Mouse (Mus musculus): Measurements from ENCODE around the gene Smim27. TPM values are rescaled to one million over a fixed set of nuclear protein-coding genes. Genes with fewer than 3 reads are reported as not detected.
A peak's percentile ranks its signal among the peaks of the same experiment; 100 is the strongest.

Smim27 gene
- polyA plus RNA-seq, 1 experiment from 2014 or later, result 21.2 TPM

DNA sequence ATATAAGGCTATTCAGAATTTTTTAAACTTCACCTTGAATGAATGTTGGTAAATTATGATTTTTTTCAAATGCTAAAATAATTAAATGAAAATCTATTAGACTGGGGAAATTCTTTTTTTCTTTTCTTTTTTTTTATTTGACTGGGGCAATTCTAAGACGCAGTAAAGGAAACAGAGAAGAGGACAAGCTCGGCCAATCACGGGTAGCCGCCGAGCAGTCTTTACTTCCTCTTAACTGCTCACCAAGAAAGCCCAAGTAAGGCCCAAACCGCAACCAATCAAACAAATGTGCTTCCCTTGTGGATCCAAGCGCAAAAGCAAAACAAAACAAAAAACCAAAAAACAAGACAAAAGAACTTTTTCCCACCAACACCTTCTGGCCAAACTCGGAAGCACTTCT is 25.3 kb upstream of the Smim27 start:
- Histone ChIP-seq H3K27me3 (replicated peaks; ENCODE audit: control insufficient read depth, insufficient read depth, low read length) (no peaks in the 10 kb centered on the region), H3K9ac (ENCODE audit: low read length) (no peak overlapping the region), H3K36me3 (ENCODE audit: control insufficient read depth, insufficient read depth, low read length) (no peaks in the 10 kb centered on the region), H3K4me3 (ENCODE audit: low read depth, low read length) (no peak overlapping the region), H3K27ac (ENCODE audit: low read depth, low read length) (no peak overlapping the region), H3K4me1 (ENCODE audit: control insufficient read depth, insufficient read depth, low read length) (peaks cover 3% of the 10 kb centered on the region; the same call in 1 of the 2 replicates), H3K4me2 (ENCODE audit: low read length) (no peak overlapping the region), H3K9me3 (replicated peaks; ENCODE audit: control insufficient read depth, low read length) (no peaks in the 10 kb centered on the region)
- ATAC-seq (no peak), DNase-seq (ENCODE audit: low spot score) (no peak)
- 87% methylated on average over 8 of the region's 8 CpGs for WGBS

GRCm38 (mm10) chr4:40250984-40251383 is 18.4 kb upstream of the Smim27 start:
- H3K27ac ChIP-seq (ENCODE audit: low read depth, low read length), result no peak overlapping the region
- no peak overlapping the region for H3K4me2 ChIP-seq (ENCODE audit: low read length)
- no peaks in the 10 kb centered on the region for H3K4me1 ChIP-seq (ENCODE audit: control insufficient read depth, insufficient read depth, low read length)
- no peak overlapping the region for H3K9ac ChIP-seq (ENCODE audit: low read length)
- DNase-seq (ENCODE audit: low spot score) (no peak), ATAC-seq (no peak)
- H3K9me3 ChIP-seq (replicated peaks; ENCODE audit: control insufficient read depth, low read length), result no peaks in the 10 kb centered on the region
- H3K36me3 ChIP-seq (ENCODE audit: control insufficient read depth, insufficient read depth, low read length), result no peaks in the 10 kb centered on the region
- H3K4me3 ChIP-seq (ENCODE audit: low read depth, low read length), result no peak overlapping the region
- WGBS, result 91% methylated on average over 5 of the region's 5 CpGs
- H3K27me3 ChIP-seq (replicated peaks; ENCODE audit: control insufficient read depth, insufficient read depth, low read length), result no peaks in the 10 kb centered on the region

GRCm38 (mm10) chr4:40253766-40254165 is 15.6 kb upstream of the Smim27 start:
- no peaks in the 10 kb centered on the region for H3K9me3 ChIP-seq (replicated peaks; ENCODE audit: control insufficient read depth, low read length)
- no peak overlapping the region for H3K4me3 ChIP-seq (ENCODE audit: low read depth, low read length)
- DNase-seq (ENCODE audit: low spot score) (no peak), ATAC-seq (no peak)
- no peak overlapping the region for H3K9ac ChIP-seq (ENCODE audit: low read length)
- H3K27ac ChIP-seq (ENCODE audit: low read depth, low read length), result no peak overlapping the region
- no peaks in the 10 kb centered on the region for H3K4me1 ChIP-seq (ENCODE audit: control insufficient read depth, insufficient read depth, low read length)
- peaks cover 7% of the 10 kb centered on the region; the same call in 1 of the 2 replicates for H3K36me3 ChIP-seq (ENCODE audit: control insufficient read depth, insufficient read depth, low read length)
- no peaks in the 10 kb centered on the region for H3K27me3 ChIP-seq (replicated peaks; ENCODE audit: control insufficient read depth, insufficient read depth, low read length)
- 64% methylated on average over 2 of the region's 2 CpGs for WGBS
- no peak overlapping the region for H3K4me2 ChIP-seq (ENCODE audit: low read length)

GRCm38 (mm10) chr4:40254385-40255103 is 14.8 kb upstream of the Smim27 start:
- WGBS, result 92% methylated on average over 8 of the region's 8 CpGs

GRCm38 (mm10) chr4:40264321-40264720 is 5.1 kb upstream of the Smim27 start:
- DNase-seq (ENCODE audit: low spot score) (no peak), ATAC-seq (no peak)
- peaks cover 50% of the 10 kb centered on the region for H3K36me3 ChIP-seq (ENCODE audit: control insufficient read depth, insufficient read depth, low read length)
- no peak overlapping the region for H3K9ac ChIP-seq (ENCODE audit: low read length)
- no peaks in the 10 kb centered on the region for H3K27me3 ChIP-seq (replicated peaks; ENCODE audit: control insufficient read depth, insufficient read depth, low read length)
- peaks cover 10% of the 10 kb centered on the region for H3K4me1 ChIP-seq (ENCODE audit: control insufficient read depth, insufficient read depth, low read length)
- 96% methylated on average over 1 of the region's 1 CpGs for WGBS
- no peak overlapping the region for H3K4me2 ChIP-seq (ENCODE audit: low read length)
- no peaks in the 10 kb centered on the region for H3K9me3 ChIP-seq (replicated peaks; ENCODE audit: control insufficient read depth, low read length)
- H3K27ac ChIP-seq (ENCODE audit: low read depth, low read length), result no peak overlapping the region
- H3K4me3 ChIP-seq (ENCODE audit: low read depth, low read length), result no peak overlapping the region

More at GRCm38 (mm10) chr4:40254385-40255103, 14.8 kb upstream of the Smim27 start:
- Histone ChIP-seq H3K36me3 (ENCODE audit: control insufficient read depth, insufficient read depth, low read length) (peaks cover 12% of the 10 kb centered on the region), H3K4me2 (ENCODE audit: low read length) (no peak overlapping the region), H3K4me1 (ENCODE audit: control insufficient read depth, insufficient read depth, low read length) (no peaks in the 10 kb centered on the region), H3K4me3 (ENCODE audit: low read depth, low read length) (no peak overlapping the region), H3K27me3 (replicated peaks; ENCODE audit: control insufficient read depth, insufficient read depth, low read length) (no peaks in the 10 kb centered on the region), H3K9ac (ENCODE audit: low read length) (no peak overlapping the region), H3K27ac (ENCODE audit: low read depth, low read length) (no peak overlapping the region), H3K9me3 (replicated peaks; ENCODE audit: control insufficient read depth, low read length) (no peaks in the 10 kb centered on the region)
- ATAC-seq, result no peak
- DNase-seq (ENCODE audit: low spot score), result no peak

GRCm38 (mm10) chr4:40267681-40268080 is 1.7 kb upstream of the Smim27 start:
- no peak for ATAC-seq
- H3K9me3 ChIP-seq (replicated peaks; ENCODE audit: control insufficient read depth, low read length), result no peaks in the 10 kb centered on the region
- H3K27me3 ChIP-seq (replicated peaks; ENCODE audit: control insufficient read depth, insufficient read depth, low read length), result no peaks in the 10 kb centered on the region
- H3K4me2 ChIP-seq (ENCODE audit: low read length), result peak overlapping the region; percentile 86
- peak overlapping the region; percentile 71 for H3K27ac ChIP-seq (ENCODE audit: low read depth, low read length)
- peaks cover 26% of the 10 kb centered on the region for H3K36me3 ChIP-seq (ENCODE audit: control insufficient read depth, insufficient read depth, low read length)
- no peak for DNase-seq (ENCODE audit: low spot score)
- H3K4me1 ChIP-seq (ENCODE audit: control insufficient read depth, insufficient read depth, low read length), result peaks cover 10% of the 10 kb centered on the region
- peak overlapping the region; percentile 84 for H3K9ac ChIP-seq (ENCODE audit: low read length)
- H3K4me3 ChIP-seq (ENCODE audit: low read depth, low read length), result peak overlapping the region; percentile 81
- WGBS, result 69% methylated on average over 7 of the region's 7 CpGs

DNA sequence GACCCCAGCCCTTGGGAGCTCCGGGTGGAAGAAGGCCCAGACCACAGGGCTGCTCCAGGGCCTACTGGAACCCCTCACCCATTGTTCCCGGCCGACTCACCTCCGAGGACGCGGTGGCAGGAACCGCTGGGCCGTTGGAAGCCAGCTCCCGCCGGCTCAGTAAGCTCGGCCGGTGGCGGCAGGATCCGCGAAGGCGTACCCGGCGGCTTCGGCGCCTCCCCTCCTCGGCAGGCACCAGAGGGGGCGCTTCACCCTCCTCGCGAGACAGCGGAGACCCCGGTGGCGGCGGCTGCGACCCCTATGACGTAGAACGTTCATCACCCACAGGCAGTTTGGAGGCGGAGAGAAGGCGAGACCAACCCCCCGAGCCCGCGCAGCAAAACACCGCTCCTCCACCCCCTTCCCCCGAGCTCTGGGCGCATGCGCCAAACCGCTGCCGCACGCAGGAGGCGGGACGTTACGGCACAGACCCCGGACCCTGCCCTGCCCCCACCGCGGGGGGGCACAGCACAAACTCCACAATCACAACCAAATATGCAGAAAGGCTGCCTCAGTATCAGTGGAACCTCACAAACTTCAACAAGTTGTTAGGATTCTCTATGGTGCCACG is 1.1 kb upstream of the Smim27 start:
- ATAC-seq (peak; percentile 76), DNase-seq (ENCODE audit: low spot score) (peak; percentile 96)
- Histone ChIP-seq H3K4me2 (ENCODE audit: low read length) (peak overlapping the region; percentile 86), H3K36me3 (ENCODE audit: control insufficient read depth, insufficient read depth, low read length) (peaks cover 23% of the 10 kb centered on the region), H3K4me3 (ENCODE audit: low read depth, low read length) (peak overlapping the region; percentile 81), H3K9me3 (replicated peaks; ENCODE audit: control insufficient read depth, low read length) (no peaks in the 10 kb centered on the region), H3K27ac (ENCODE audit: low read depth, low read length) (peak overlapping the region; percentile 97), H3K4me1 (ENCODE audit: control insufficient read depth, insufficient read depth, low read length) (peaks cover 10% of the 10 kb centered on the region), H3K9ac (ENCODE audit: low read length) (peak overlapping the region; percentile 84), H3K27me3 (replicated peaks; ENCODE audit: control insufficient read depth, insufficient read depth, low read length) (no peaks in the 10 kb centered on the region)
- 0% methylated on average over 41 of the region's 50 CpGs for WGBS

DNA sequence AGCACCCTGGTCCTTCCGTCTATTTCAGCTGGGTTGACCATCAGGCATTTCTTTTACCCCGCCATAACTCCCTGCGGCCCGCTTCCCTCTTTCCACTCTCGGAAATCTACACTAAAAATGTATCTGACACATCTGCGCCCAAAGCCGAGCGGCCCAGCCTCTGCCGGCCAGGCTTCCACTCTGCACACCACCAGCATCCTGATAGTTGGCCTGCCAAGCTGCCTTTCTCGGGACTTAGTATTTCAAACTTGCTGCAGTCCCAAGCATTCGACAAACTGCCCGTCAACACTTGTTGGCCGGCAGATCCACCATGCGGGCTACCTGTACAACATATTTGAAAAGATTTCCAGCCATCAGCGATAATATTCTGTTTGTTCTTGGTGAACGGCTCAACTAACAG is 544 bp upstream of the Smim27 start:
- Histone ChIP-seq H3K36me3 (ENCODE audit: control insufficient read depth, insufficient read depth, low read length) (peaks cover 26% of the 10 kb centered on the region), H3K4me2 (ENCODE audit: low read length) (peak overlapping the region; percentile 86), H3K4me1 (ENCODE audit: control insufficient read depth, insufficient read depth, low read length) (peaks cover 10% of the 10 kb centered on the region), H3K4me3 (ENCODE audit: low read depth, low read length) (peak overlapping the region; percentile 81), H3K9ac (ENCODE audit: low read length) (peak overlapping the region; percentile 84), H3K27ac (ENCODE audit: low read depth, low read length) (peak overlapping the region; percentile 97), H3K9me3 (replicated peaks; ENCODE audit: control insufficient read depth, low read length) (no peaks in the 10 kb centered on the region), H3K27me3 (replicated peaks; ENCODE audit: control insufficient read depth, insufficient read depth, low read length) (no peaks in the 10 kb centered on the region)
- DNase-seq (ENCODE audit: low spot score) (no peak), ATAC-seq (peak; percentile 6)
- WGBS, result 0% methylated on average over 16 of the region's 16 CpGs

GRCm38 (mm10) chr4:40278880-40279275 is 9.5 kb downstream of the Smim27 start:
- under 1% methylated on average over 21 of the region's 21 CpGs for WGBS
- peak overlapping the region; percentile 80 for H3K4me3 ChIP-seq (ENCODE audit: low read depth, low read length)
- DNase-seq (ENCODE audit: low spot score) (no peak), ATAC-seq (peak; percentile 64)
- no peak overlapping the region for H3K27ac ChIP-seq (ENCODE audit: low read depth, low read length)
- peak overlapping the region; percentile 82 for H3K4me2 ChIP-seq (ENCODE audit: low read length)
- peak overlapping the region; percentile 85 for H3K9ac ChIP-seq (ENCODE audit: low read length)
- no peaks in the 10 kb centered on the region for H3K27me3 ChIP-seq (replicated peaks; ENCODE audit: control insufficient read depth, insufficient read depth, low read length)
- no peaks in the 10 kb centered on the region for H3K9me3 ChIP-seq (replicated peaks; ENCODE audit: control insufficient read depth, low read length)
- peaks cover 8% of the 10 kb centered on the region for H3K4me1 ChIP-seq (ENCODE audit: control insufficient read depth, insufficient read depth, low read length)
- peaks cover 26% of the 10 kb centered on the region for H3K36me3 ChIP-seq (ENCODE audit: control insufficient read depth, insufficient read depth, low read length)
